Comparison of ENCODE assay signal across 11 mouse cellular contexts in the genomic region with DNA sequence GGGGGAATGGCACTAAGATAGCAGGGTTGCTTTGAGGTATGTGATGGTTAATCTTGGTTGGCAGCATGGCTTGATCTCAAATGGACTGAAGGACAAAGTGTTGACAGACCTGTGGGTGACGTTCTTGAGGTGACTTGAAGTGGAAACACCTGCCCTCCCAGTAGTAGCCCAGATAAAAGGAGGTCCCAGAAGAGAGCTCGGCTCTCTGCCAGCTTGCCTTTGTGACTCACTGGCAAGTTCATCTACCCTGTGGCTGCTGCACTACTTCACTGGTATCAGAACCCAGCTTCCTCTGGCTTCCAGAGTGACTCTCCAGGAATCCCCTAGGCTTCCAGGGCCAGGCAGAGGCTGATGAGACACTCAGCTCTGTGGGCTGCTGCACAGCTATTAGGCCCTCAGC.
A peak's percentile ranks its signal among the peaks of the same experiment; 100 is the strongest.
DNase-seq lines count a peak whose midpoint lies in the region; ATAC-seq and TF ChIP-seq lines count a peak whose summit lies in the region.
"Had no signal": no experiment of that assay in that cellular context is flagged by ENCODE, and none has a peak within 500 bp of the region (broad histone marks: within the 10 kb centered on the region; RNA-seq: fewer than 3 reads in every experiment).

No protein-coding gene starts in this region.

- no peak for ATAC-seq in CD4-positive, CD25-positive, alpha-beta regulatory T cell, adult 4 months
- ATAC-seq in kidney, embryonic 15.5 days (replicated peaks; ENCODE audit: low FRiP score) = no peak
- no peak for ATAC-seq in Patski
- ATAC-seq: liver, postnatal 0 days had no signal

- 59% methylated on average over 2 of the region's 2 CpGs for WGBS in kidney, embryonic 15.5 days

- H3K9me3 ChIP-seq in kidney, embryonic 15.5 days (replicated peaks) = no peaks in the 10 kb centered on the region

- TF ChIP-seq CTCF in Patski (IDR thresholded peaks at IDR 0.05) = no peak

- in situ Hi-C loops in Patski (cut with MboI; ENCODE audit: low pct_unique_long_range_greater_than_20kb) = no loop called here

- peaks cover 14% of the 10 kb centered on the region for H3K4me1 ChIP-seq in kidney, embryonic 15.5 days

- H3K36me3 ChIP-seq in kidney, embryonic 15.5 days = no peaks in the 10 kb centered on the region

- POLR2A ChIA-PET in Patski (lab: Charles Lee) = no interaction called here

- H3K4me3 ChIP-seq in kidney, embryonic 15.5 days (replicated peaks) = no peak overlapping the region

- H3K9ac ChIP-seq in kidney, embryonic 15.5 days = no peak overlapping the region
- H3K9ac ChIP-seq: liver, postnatal 0 days had no signal

- peak; percentile 11 for DNase-seq in CD4-positive, CD25-positive, alpha-beta regulatory T cell, adult 2 months (ENCODE audit: low read depth, low spot score)
- DNase-seq in kidney, postnatal 14 days = no peak
- peak; percentile 33 for DNase-seq in Patski (ENCODE audit: low read depth, low spot score)
- peak; percentile 37 for DNase-seq in lung, postnatal 10 days
- DNase-seq in cerebellum, adult 9-11 months = no peak
- no peak for DNase-seq in frontal cortex, postnatal 10 days (ENCODE audit: low spot score in 2 of 2)
- DNase-seq: kidney, adult 18-20 months; liver, postnatal 0 days; thymus, postnatal 25 days had no signal

- H3K4me2 ChIP-seq in kidney, embryonic 15.5 days = no peak overlapping the region

- H3K27me3 ChIP-seq in kidney, embryonic 15.5 days = no peaks in the 10 kb centered on the region
- no peaks in the 10 kb centered on the region for H3K27me3 ChIP-seq in Patski

- CTCF ChIA-PET in Patski (lab: Charles Lee) = interaction anchor here (1.3 to 1.6 kb wide), 2 partner anchors 9 to 14 kb away, joined by 3 to 6 read pairs; no protein-coding TSS in a partner anchor

- H3K27ac ChIP-seq in kidney, embryonic 15.5 days = peak overlapping the region; percentile 11; the same call in 1 of the 2 replicates

Comparison
In these comparisons a context has a peak if more than half of its experiments do, and no peak if none do; other contexts are left out.
1. DNase-seq: peak in CD4-positive, CD25-positive, alpha-beta regulatory T cell, adult 2 months (single experiment), Patski (single experiment) and lung, postnatal 10 days (single experiment); none in kidney, postnatal 14 days (single experiment), cerebellum, adult 9-11 months (single experiment) and frontal cortex, postnatal 10 days (0 of 2).